Mouse (Mus musculus): ENCODE results near the gene Nudt15. TPM values are rescaled to one million over a fixed set of nuclear protein-coding genes. Genes with fewer than 3 reads are reported as not detected.
A peak's percentile ranks its signal among the peaks of the same experiment; 100 is the strongest.
"Not testable (repeated sequence)": the region's sequence is repeated elsewhere in the genome, so short reads cannot be mapped to it uniquely, and the experiment has no call there.

Gene Nudt15
- polyA plus RNA-seq, 1 experiment from 2014 or later: 2.6 TPM

- WGBS (ENCODE audit: insufficient replicate concordance): 41% methylated on average over 3 of the region's 3 CpGs
- peaks cover 15% of the 10 kb centered on the region for H3K4me1 ChIP-seq (replicated peaks)
- no peaks in the 10 kb centered on the region for H3K27me3 ChIP-seq
- ATAC-seq (ENCODE audit: insufficient read depth): no peak
- H3K4me2 ChIP-seq: no peak overlapping the region
- H3K9ac ChIP-seq: no peak overlapping the region
- H3K27ac ChIP-seq (replicated peaks): no peak overlapping the region
- no peaks in the 10 kb centered on the region for H3K36me3 ChIP-seq (replicated peaks)
- H3K4me3 ChIP-seq (replicated peaks): no peak overlapping the region
- H3K9me3 ChIP-seq (replicated peaks): no peaks in the 10 kb centered on the region
Observed at GRCm38 (mm10) chr14:73550291-73550690, 2.2 kb upstream of the Nudt15 start.

DNA sequence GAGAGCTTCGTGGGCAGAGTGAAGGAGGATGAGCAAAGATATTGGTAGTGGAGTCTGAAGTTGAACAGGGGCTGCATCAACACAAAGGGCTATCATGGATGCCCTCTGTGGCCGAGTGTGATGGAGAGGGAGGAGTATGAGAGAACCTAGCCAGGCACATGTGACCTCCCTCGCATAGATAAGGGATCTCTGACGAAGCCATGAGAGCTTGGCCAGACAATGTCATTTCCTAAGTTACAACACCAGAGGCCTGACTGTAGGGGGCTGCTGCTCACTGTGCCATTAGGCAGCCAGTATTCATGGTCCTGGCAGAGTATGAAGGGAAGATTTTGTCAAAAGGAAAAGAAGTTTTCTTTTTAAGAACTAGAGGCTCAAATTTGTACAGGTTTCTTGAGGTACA is 1.0 kb downstream of the Nudt15 start:
- H3K27me3 ChIP-seq: no peaks in the 10 kb centered on the region
- WGBS (ENCODE audit: insufficient replicate concordance): 23% methylated on average over 4 of the region's 4 CpGs
- no peak for ATAC-seq (ENCODE audit: insufficient read depth)
- H3K4me3 ChIP-seq (replicated peaks): no peak overlapping the region
- H3K9ac ChIP-seq: no peak overlapping the region
- no peak overlapping the region for H3K27ac ChIP-seq (replicated peaks)
- peaks cover under 1% of the 10 kb centered on the region for H3K4me1 ChIP-seq (replicated peaks)
- no peaks in the 10 kb centered on the region for H3K36me3 ChIP-seq (replicated peaks)
- H3K9me3 ChIP-seq (replicated peaks): no peaks in the 10 kb centered on the region
- H3K4me2 ChIP-seq: no peak overlapping the region

DNA sequence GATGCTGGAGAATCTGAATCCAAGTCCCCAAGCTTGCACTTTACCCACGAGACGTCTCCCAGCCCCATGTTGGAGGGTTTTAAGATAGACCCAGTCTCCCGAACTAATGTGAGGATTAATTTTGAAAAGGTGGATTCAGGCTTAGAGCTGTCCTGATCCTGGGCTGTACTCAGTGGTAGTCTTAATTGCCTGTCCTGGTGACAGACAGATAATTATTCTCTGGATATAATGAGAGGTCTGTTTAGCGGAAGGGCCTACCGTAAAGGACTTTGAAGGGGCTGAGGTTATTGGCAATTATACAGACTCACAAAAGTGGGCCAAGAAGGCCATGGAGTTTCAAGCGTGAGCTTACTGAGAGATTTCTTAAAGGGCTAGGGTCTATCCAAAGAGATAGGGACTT is 4.3 kb downstream of the Nudt15 start:
- no peaks in the 10 kb centered on the region for H3K36me3 ChIP-seq (replicated peaks)
- WGBS (ENCODE audit: insufficient replicate concordance): 66% methylated on average over 6 of the region's 6 CpGs
- H3K27ac ChIP-seq (replicated peaks): no peak overlapping the region
- no peak overlapping the region for H3K4me3 ChIP-seq (replicated peaks)
- no peaks in the 10 kb centered on the region for H3K9me3 ChIP-seq (replicated peaks)
- H3K4me1 ChIP-seq (replicated peaks): no peaks in the 10 kb centered on the region
- no peaks in the 10 kb centered on the region for H3K27me3 ChIP-seq
- H3K4me2 ChIP-seq: no peak overlapping the region
- no peak for ATAC-seq (ENCODE audit: insufficient read depth)
- H3K9ac ChIP-seq: no peak overlapping the region

- H3K9me3 ChIP-seq (replicated peaks): no peaks in the 10 kb centered on the region
- no peak overlapping the region for H3K4me2 ChIP-seq
Observed at GRCm38 (mm10) chr14:73535641-73536040, 12.4 kb downstream of the Nudt15 start.

DNA sequence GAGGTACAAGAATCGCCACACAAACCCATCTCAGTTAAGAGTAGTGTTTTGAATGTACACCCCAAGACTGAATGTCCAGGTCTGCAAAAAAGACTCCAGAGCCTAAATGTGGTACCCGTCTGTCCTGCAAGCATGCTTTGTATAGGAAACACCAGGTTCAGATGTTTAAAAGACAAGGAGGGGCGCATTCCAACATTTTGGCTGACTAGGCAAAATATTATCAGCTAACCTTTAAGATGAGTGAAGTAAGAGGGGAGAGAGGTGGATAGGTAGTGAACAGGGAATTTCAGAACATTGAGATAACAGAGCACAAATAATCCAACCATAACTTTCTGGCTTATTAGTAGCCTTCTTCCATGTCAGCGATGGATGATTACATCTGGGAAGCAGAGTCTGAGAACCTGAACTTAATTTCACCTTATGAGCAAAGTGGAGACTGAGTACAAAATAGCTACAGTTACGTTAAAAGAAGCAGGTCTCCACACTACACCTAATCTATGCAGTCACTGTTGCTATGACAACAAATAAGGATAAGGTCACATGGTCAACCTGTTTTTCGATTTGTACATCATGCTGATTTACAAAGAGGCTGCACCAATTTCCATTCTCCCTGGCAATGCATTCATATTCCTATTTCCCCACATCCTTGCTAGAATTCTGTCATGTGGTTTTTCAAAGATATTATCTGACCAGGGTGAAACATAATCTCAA is 14.1 kb downstream of the Nudt15 start:
- Histone ChIP-seq H3K9ac (no peak overlapping the region), H3K4me3 (replicated peaks) (no peak overlapping the region), H3K9me3 (replicated peaks) (no peaks in the 10 kb centered on the region), H3K4me2 (no peak overlapping the region), H3K27ac (replicated peaks) (no peak overlapping the region), H3K27me3 (no peaks in the 10 kb centered on the region), H3K36me3 (replicated peaks) (no peaks in the 10 kb centered on the region), H3K4me1 (replicated peaks) (no peaks in the 10 kb centered on the region)
- WGBS (ENCODE audit: insufficient replicate concordance): 57% methylated on average over 6 of the region's 6 CpGs
- no peak for ATAC-seq (ENCODE audit: insufficient read depth)

More at GRCm38 (mm10) chr14:73535641-73536040, 12.4 kb downstream of the Nudt15 start:
- 68% methylated on average over 2 of the region's 2 CpGs for WGBS (ENCODE audit: insufficient replicate concordance)
- H3K4me3 ChIP-seq (replicated peaks): no peak overlapping the region
- H3K4me1 ChIP-seq (replicated peaks): no peaks in the 10 kb centered on the region
- H3K27ac ChIP-seq (replicated peaks): no peak overlapping the region
- H3K36me3 ChIP-seq (replicated peaks): no peaks in the 10 kb centered on the region
- ATAC-seq (ENCODE audit: insufficient read depth): no peak
- no peak overlapping the region for H3K9ac ChIP-seq
- H3K27me3 ChIP-seq: no peaks in the 10 kb centered on the region

DNA sequence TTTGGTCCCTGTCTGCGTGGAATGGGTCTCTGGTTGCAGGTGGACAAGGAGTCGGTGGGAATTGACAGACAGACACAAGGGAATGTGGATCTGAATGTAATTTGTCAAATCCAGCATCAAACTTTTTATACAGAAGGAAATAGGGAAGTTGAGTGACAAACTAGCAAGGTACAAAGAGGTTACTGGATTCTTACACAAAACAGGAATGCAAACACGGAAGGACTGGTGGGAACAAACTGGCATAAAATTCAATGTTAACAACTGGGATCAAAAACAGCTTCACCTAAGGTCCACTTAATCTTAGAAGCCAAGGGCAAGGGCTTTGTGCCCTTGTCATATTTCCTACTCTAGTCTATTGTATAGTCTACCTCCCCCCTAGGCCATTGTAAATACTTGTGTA is 19.4 kb downstream of the Nudt15 start:
- H3K27me3 ChIP-seq; H3K27ac ChIP-seq (replicated peaks); H3K4me2 ChIP-seq; H3K9me3 ChIP-seq (replicated peaks); ATAC-seq (ENCODE audit: insufficient read depth); H3K4me3 ChIP-seq (replicated peaks); H3K4me1 ChIP-seq (replicated peaks); H3K9ac ChIP-seq; H3K36me3 ChIP-seq (replicated peaks): not testable (repeated sequence)
- WGBS (ENCODE audit: insufficient replicate concordance): 65% methylated on average over 3 of the region's 3 CpGs

DNA sequence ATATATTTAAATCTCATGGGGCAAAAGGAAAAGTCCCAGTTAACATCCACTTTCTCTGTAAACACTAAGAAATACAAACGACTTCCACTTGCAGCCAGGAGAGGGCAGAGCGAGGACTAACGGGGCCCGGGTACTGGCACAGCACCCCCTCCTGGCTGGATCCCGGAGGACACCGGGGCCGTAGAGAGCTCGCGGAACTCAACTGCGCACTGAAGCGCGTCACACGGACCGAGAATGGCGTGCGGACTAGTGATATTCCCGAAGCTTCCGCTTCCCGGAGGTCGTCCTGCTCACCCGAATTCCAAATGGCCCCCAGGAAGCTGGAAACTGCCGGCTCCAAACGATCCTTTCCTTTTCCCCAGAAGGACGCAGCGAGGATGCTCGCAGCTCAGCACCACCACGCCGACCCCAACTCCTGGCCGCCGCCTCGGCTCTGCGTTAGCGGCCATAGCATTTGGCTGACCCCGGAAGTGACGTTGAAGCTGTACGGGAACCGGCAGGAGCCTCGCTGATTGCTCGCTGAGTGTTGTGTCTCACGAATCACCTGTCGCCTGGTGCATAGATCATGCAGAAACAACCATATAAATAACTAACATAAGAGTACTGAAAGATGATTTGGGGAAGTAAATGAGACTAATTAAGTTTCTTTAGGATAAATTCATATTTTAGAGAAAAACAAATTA is 23.1 kb downstream of the Nudt15 start, which contains the start of gene Sucla2:
Sucla2 (plus strand) TSS at position 554 of the 683 bp plus-strand sequence.
- H3K4me2 ChIP-seq: peak within 1 kb of the TSS; percentile 69
- H3K36me3 ChIP-seq (replicated peaks): no peaks in the 10 kb centered on the region
- peak within 1 kb of the TSS; percentile 66 for H3K4me3 ChIP-seq (replicated peaks)
- 0 out of 2 replicates have a peak, but pooled peaks cover 7% of the 10 kb centered on the region for H3K27me3 ChIP-seq
- ATAC-seq (ENCODE audit: insufficient read depth): peak; percentile 100
- no peaks in the 10 kb centered on the region for H3K9me3 ChIP-seq (replicated peaks)
- peak within 1 kb of the TSS; percentile 63 for H3K9ac ChIP-seq
- peak within 1 kb of the TSS; percentile 82 for H3K27ac ChIP-seq (replicated peaks)
- WGBS (ENCODE audit: insufficient replicate concordance): under 1% methylated on average over 40 of the region's 41 CpGs
- H3K4me1 ChIP-seq (replicated peaks): peaks cover 7% of the 10 kb centered on the region; the same call in 1 of the 2 replicates

- Histone ChIP-seq H3K9ac (no peak overlapping the region), H3K4me1 (replicated peaks) (peaks cover 7% of the 10 kb centered on the region; the same call in 1 of the 2 replicates), H3K4me3 (replicated peaks) (peak overlapping the region; percentile 66), H3K36me3 (replicated peaks) (no peaks in the 10 kb centered on the region), H3K4me2 (peak overlapping the region; percentile 69), H3K9me3 (replicated peaks) (no peaks in the 10 kb centered on the region), H3K27ac (replicated peaks) (0 out of 2 replicates have a peak overlapping the region, but pooled peaks have one; percentile 57), H3K27me3 (0 out of 2 replicates have a peak, but pooled peaks cover 7% of the 10 kb centered on the region)
- 40% methylated on average over 3 of the region's 3 CpGs for WGBS (ENCODE audit: insufficient replicate concordance)
- no peak for ATAC-seq (ENCODE audit: insufficient read depth)
Observed at GRCm38 (mm10) chr14:73524136-73524535, 23.9 kb downstream of the Nudt15 start.

- H3K4me2 ChIP-seq: peak within 1 kb of the TSS; percentile 90
- H3K9ac ChIP-seq: peak within 1 kb of the TSS; percentile 93
- H3K4me1 ChIP-seq (replicated peaks): peaks cover 29% of the 10 kb centered on the region
- no peaks in the 10 kb centered on the region for H3K27me3 ChIP-seq
- peak within 1 kb of the TSS; percentile 95 for H3K4me3 ChIP-seq (replicated peaks)
- WGBS (ENCODE audit: insufficient replicate concordance): under 1% methylated on average over 41 of the region's 41 CpGs
- H3K27ac ChIP-seq (replicated peaks): peak within 1 kb of the TSS; percentile 39; the same call in 1 of the 2 replicates
- peak; percentile 90 for ATAC-seq (ENCODE audit: insufficient read depth)
- no peaks in the 10 kb centered on the region for H3K9me3 ChIP-seq (replicated peaks)
- H3K36me3 ChIP-seq (replicated peaks): peaks cover 18% of the 10 kb centered on the region; the same call in 1 of the 2 replicates
Observed at GRCm38 (mm10) chr14:73509765-73510423, 38.1 kb downstream of the Nudt15 start, which contains the start of gene Med4. TSS of gene Med4 (plus strand) at chr14:73510025.

DNA sequence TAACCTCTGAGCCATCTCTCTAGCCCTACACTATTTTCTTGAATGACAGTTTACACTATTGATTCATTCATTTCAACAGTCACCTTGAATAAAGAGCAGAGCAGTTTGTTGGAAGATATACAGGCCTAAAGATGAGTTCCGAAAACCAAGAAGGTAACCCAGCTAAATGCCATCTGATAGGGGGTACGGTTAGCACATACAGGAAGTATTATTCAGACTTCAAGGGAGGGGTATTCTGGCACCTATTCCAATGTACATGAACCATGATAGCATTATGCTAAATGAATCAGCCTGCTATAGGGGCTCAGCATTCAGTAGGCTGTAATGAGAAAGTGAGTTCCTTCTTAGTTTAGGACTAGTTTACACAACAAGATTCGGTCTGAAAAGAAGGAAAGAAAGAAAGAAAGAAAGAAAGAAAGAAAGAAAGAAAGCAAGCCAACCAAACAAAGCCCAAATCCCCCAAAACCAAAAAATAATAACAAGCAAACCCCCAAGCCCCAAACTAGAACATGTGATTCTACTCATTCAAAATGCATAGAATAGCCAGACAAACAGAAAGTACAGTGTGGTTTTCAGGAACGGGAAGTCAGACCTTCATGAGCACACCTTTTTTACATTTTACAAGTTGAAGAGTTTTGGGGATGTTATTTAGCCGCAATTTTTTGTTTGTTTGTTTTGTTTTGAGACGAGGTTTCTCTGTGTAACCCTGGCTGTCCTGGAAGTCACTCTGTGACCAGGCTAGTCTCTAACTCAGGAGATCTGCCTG is 39.2 kb downstream of the Nudt15 start:
- no peak for ATAC-seq (ENCODE audit: insufficient read depth)
- Histone ChIP-seq H3K27me3 (no peaks in the 10 kb centered on the region; the same call in 1 of the 2 replicates), H3K4me2 (no peak overlapping the region), H3K9me3 (replicated peaks) (no peaks in the 10 kb centered on the region), H3K36me3 (replicated peaks) (peaks cover 11% of the 10 kb centered on the region; the same call in 1 of the 2 replicates), H3K4me1 (replicated peaks) (peaks cover 29% of the 10 kb centered on the region), H3K4me3 (replicated peaks) (no peak overlapping the region), H3K9ac (no peak overlapping the region), H3K27ac (replicated peaks) (no peak overlapping the region)
- 72% methylated on average over 6 of the region's 6 CpGs for WGBS (ENCODE audit: insufficient replicate concordance)

Measured in liver, embryonic 15.5 days (tissue).